ENCODE assay signal across 14 mouse cellular contexts in genomic region chr11:121560294-121560663, GRCm38 (mm10). TPM values are rescaled to one million over a fixed set of nuclear protein-coding genes. Genes with fewer than 3 reads are reported as not detected.
DNase-seq lines count a peak whose midpoint lies in the region; ATAC-seq and TF ChIP-seq lines count a peak whose summit lies in the region.
"Had no signal": no experiment of that assay in that cellular context is flagged by ENCODE, and none has a peak within 500 bp of the region (broad histone marks: within the 10 kb centered on the region; RNA-seq: fewer than 3 reads in every experiment).

No protein-coding gene starts in this region.

- H3K4me3 ChIP-seq in lung, postnatal 0 days (ENCODE audit: low read depth, low read length) = no peak overlapping the region
- no peak overlapping the region for H3K4me3 ChIP-seq in forebrain, embryonic 16.5 days (replicated peaks; ENCODE audit: low read length)
- H3K4me3 ChIP-seq: hindbrain, embryonic 12.5 days; midbrain, embryonic 10.5 days had no signal

- WGBS in lung, postnatal 0 days = 58% methylated on average over 7 of the region's 7 CpGs
- WGBS in forebrain, embryonic 16.5 days = 85% methylated on average over 7 of the region's 7 CpGs

- no peak for TF ChIP-seq EP300 in lung, postnatal 0 days (IDR thresholded peaks at IDR 0.05)

- no peaks in the 10 kb centered on the region for H3K27me3 ChIP-seq in lung, postnatal 0 days (replicated peaks; ENCODE audit: insufficient read depth, low read length)
- no peaks in the 10 kb centered on the region for H3K27me3 ChIP-seq in forebrain, embryonic 16.5 days (replicated peaks; ENCODE audit: control insufficient read depth, insufficient read depth, low read length)
- H3K27me3 ChIP-seq: hindbrain, embryonic 12.5 days had no signal

- 0 out of 2 replicates have a peak, but pooled peaks have one; percentile 19 for ATAC-seq in lung, postnatal 0 days
- ATAC-seq in hematopoietic stem cell, adult 5-6 weeks (replicated peaks in 1 of 2; ENCODE audit: insufficient read depth in 1 of 2, low FRiP score in 2 of 2, low TSS enrichment in 1 of 2, low read depth in 1 of 2, poor library complexity in 2 of 2, severe bottlenecking in 2 of 2) = peak; percentile 79 to 82
- ATAC-seq in megakaryocyte-erythroid progenitor cell, adult 5-6 weeks (replicated peaks; ENCODE audit: low FRiP score, low TSS enrichment, poor library complexity, severe bottlenecking) = peak; percentile 69
- ATAC-seq in forebrain, embryonic 16.5 days = no peak

- no peaks in the 10 kb centered on the region for H3K9me3 ChIP-seq in lung, postnatal 0 days (ENCODE audit: low read length)
- H3K9me3 ChIP-seq in forebrain, embryonic 16.5 days (ENCODE audit: control insufficient read depth, low read length) = no peaks in the 10 kb centered on the region
- H3K9me3 ChIP-seq: hindbrain, embryonic 12.5 days; midbrain, embryonic 10.5 days had no signal

- H3K27ac ChIP-seq in lung, postnatal 0 days (ENCODE audit: low read length) = no peak overlapping the region
- no peak overlapping the region for H3K27ac ChIP-seq in forebrain, embryonic 16.5 days (ENCODE audit: low read length)
- H3K27ac ChIP-seq: hindbrain, embryonic 12.5 days; midbrain, embryonic 10.5 days had no signal

- H3K4me1 ChIP-seq in lung, postnatal 0 days (ENCODE audit: insufficient read depth, low read depth, low read length) = no peaks in the 10 kb centered on the region
- H3K4me1 ChIP-seq in forebrain, embryonic 16.5 days (replicated peaks; ENCODE audit: control insufficient read depth, insufficient read depth, low read length) = no peaks in the 10 kb centered on the region
- H3K4me1 ChIP-seq: hindbrain, embryonic 12.5 days; midbrain, embryonic 10.5 days had no signal

- peak; percentile 43 for TF ChIP-seq CTCF in lung, postnatal 0 days (IDR thresholded peaks at IDR 0.05)

- H3K9ac ChIP-seq in lung, postnatal 0 days (replicated peaks; ENCODE audit: low read depth) = no peak overlapping the region
- no peak overlapping the region for H3K9ac ChIP-seq in forebrain, embryonic 16.5 days (replicated peaks; ENCODE audit: low read depth, low read length)
- H3K9ac ChIP-seq: hindbrain, embryonic 12.5 days had no signal

- no peak for DNase-seq in lung, postnatal 0 days (ENCODE audit: low spot score)
- no peak for DNase-seq in lung, postnatal 10 days
- no peak for DNase-seq in retina, postnatal 1 day
- no peak for DNase-seq in right cerebral cortex, postnatal 14 days
- no peak for DNase-seq in adrenal gland, adult 2 months
- DNase-seq: adrenal gland, postnatal 25 days; cerebellum, postnatal 10 days; gastrocnemius, postnatal 14 days; kidney, postnatal 25 days had no signal

- H3K36me3 ChIP-seq in lung, postnatal 0 days (ENCODE audit: insufficient read depth, low read length) = 0 out of 2 replicates have a peak, but pooled peaks cover 7% of the 10 kb centered on the region
- H3K36me3 ChIP-seq in forebrain, embryonic 16.5 days (ENCODE audit: control insufficient read depth, insufficient read depth) = no peaks in the 10 kb centered on the region

- H3K4me2 ChIP-seq in lung, postnatal 0 days (replicated peaks; ENCODE audit: low read depth, low read length) = no peak overlapping the region
- no peak overlapping the region for H3K4me2 ChIP-seq in forebrain, embryonic 16.5 days (ENCODE audit: low read length)
- H3K4me2 ChIP-seq: hindbrain, embryonic 12.5 days had no signal

RNA-seq across cellular contexts. Expression of gene Zfp750, which starts 41.1 kb away (rescaled TPM):
- polyA plus RNA-seq in lung, postnatal 0 days (2015; fragmentation: Nextera tagmentation; extraction: Ambion mirVana) = 0.63 and 1.0 TPM in 2 replicates
- total RNA-seq in hematopoietic stem cell, adult 5-6 weeks (2017) = not detected in 2 replicates
- total RNA-seq in megakaryocyte-erythroid progenitor cell, adult 5-6 weeks (2014; fragmentation: Nextera tagmentation) = not detected in 2 replicates
- total RNA-seq in megakaryocyte-erythroid progenitor cell, adult 5-6 weeks (2017) = 0.66 TPM in 1 of 2 replicates, not detected in the other
- polyA plus RNA-seq in forebrain, embryonic 16.5 days (2015; fragmentation: Nextera tagmentation; extraction: Ambion mirVana) = 0.34 and 0.66 TPM in 2 replicates
- under 1 TPM in 1 of 2 experiments, not detected in 1; 0.72 TPM for total RNA-seq in adrenal gland, adult 2 months (2021)
- polyA plus RNA-seq in adrenal gland, adult 2 months (2012; rRNA removed) = 0.33 and 0.72 TPM in 2 replicates
- total RNA-seq: gastrocnemius, postnatal 14 days had no signal
